Mouse (Mus musculus): Measurements from ENCODE around the gene Nadk2. TPM values are rescaled to one million over a fixed set of nuclear protein-coding genes. Genes with fewer than 3 reads are reported as not detected.

Nadk2 gene
- polyA plus RNA-seq, 1 experiment from 2014 or later: 43.1 TPM

GRCm38 (mm10) chr15:9122989-9123388 is 51.9 kb downstream of the Nadk2 start:
- H3K4me2 ChIP-seq (replicated peaks): no peak overlapping the region
- H3K27ac ChIP-seq: no peak overlapping the region
- no peaks in the 10 kb centered on the region for H3K9me3 ChIP-seq (replicated peaks)
- H3K27me3 ChIP-seq: no peaks in the 10 kb centered on the region
- WGBS: 93% methylated on average over 4 of the region's 4 CpGs
- H3K4me1 ChIP-seq: no peaks in the 10 kb centered on the region
- no peak for ATAC-seq (ENCODE audit: low FRiP score)
- H3K4me3 ChIP-seq: no peak overlapping the region
- peaks cover 67% of the 10 kb centered on the region for H3K36me3 ChIP-seq
- no peak overlapping the region for H3K9ac ChIP-seq

- WGBS: 92% methylated on average over 21 of the region's 21 CpGs
- peaks cover 67% of the 10 kb centered on the region for H3K36me3 ChIP-seq
- no peak for ATAC-seq (ENCODE audit: low FRiP score)
Measured at GRCm38 (mm10) chr15:9124856-9125255, 53.8 kb downstream of the Nadk2 start.

GRCm38 (mm10) chr15:9127051-9127791 is 56.2 kb downstream of the Nadk2 start:
- no peak overlapping the region for H3K27ac ChIP-seq
- H3K9ac ChIP-seq: no peak overlapping the region
- ATAC-seq (ENCODE audit: low FRiP score): no peak
- H3K4me1 ChIP-seq: no peaks in the 10 kb centered on the region
- no peak overlapping the region for H3K4me3 ChIP-seq
- peaks cover 70% of the 10 kb centered on the region for H3K36me3 ChIP-seq
- H3K4me2 ChIP-seq (replicated peaks): no peak overlapping the region
- H3K9me3 ChIP-seq (replicated peaks): no peaks in the 10 kb centered on the region
- WGBS: 95% methylated on average over 7 of the region's 7 CpGs
- H3K27me3 ChIP-seq: no peaks in the 10 kb centered on the region

More at GRCm38 (mm10) chr15:9124856-9125255, 53.8 kb downstream of the Nadk2 start:
- Histone ChIP-seq H3K4me3 (no peak overlapping the region), H3K9ac (no peak overlapping the region), H3K4me2 (replicated peaks) (no peak overlapping the region), H3K9me3 (replicated peaks) (no peaks in the 10 kb centered on the region), H3K4me1 (no peaks in the 10 kb centered on the region), H3K27ac (no peak overlapping the region), H3K27me3 (no peaks in the 10 kb centered on the region)

- H3K4me2 ChIP-seq (replicated peaks): no peak overlapping the region
- H3K9ac ChIP-seq: no peak overlapping the region
- no peak overlapping the region for H3K27ac ChIP-seq
- peaks cover 59% of the 10 kb centered on the region for H3K36me3 ChIP-seq
- H3K9me3 ChIP-seq (replicated peaks): no peaks in the 10 kb centered on the region
- H3K4me1 ChIP-seq: 0 out of 2 replicates have a peak, but pooled peaks cover 3% of the 10 kb centered on the region
- no peak overlapping the region for H3K4me3 ChIP-seq
- no peaks in the 10 kb centered on the region for H3K27me3 ChIP-seq
- WGBS: 82% methylated on average over 9 of the region's 9 CpGs
- no peak for ATAC-seq (ENCODE audit: low FRiP score)
Measured at GRCm38 (mm10) chr15:9130772-9131498, 59.9 kb downstream of the Nadk2 start.

GRCm38 (mm10) chr15:9131499-9131888 is 60.4 kb downstream of the Nadk2 start:
- Histone ChIP-seq H3K4me1 (0 out of 2 replicates have a peak, but pooled peaks cover 3% of the 10 kb centered on the region), H3K9me3 (replicated peaks) (no peaks in the 10 kb centered on the region), H3K27ac (no peak overlapping the region), H3K27me3 (no peaks in the 10 kb centered on the region), H3K4me3 (no peak overlapping the region), H3K4me2 (replicated peaks) (no peak overlapping the region), H3K36me3 (peaks cover 63% of the 10 kb centered on the region), H3K9ac (no peak overlapping the region)
- no peak for ATAC-seq (ENCODE audit: low FRiP score)
- 94% methylated on average over 4 of the region's 4 CpGs for WGBS

- H3K9me3 ChIP-seq (replicated peaks): no peaks in the 10 kb centered on the region
- no peak overlapping the region for H3K27ac ChIP-seq
- H3K4me2 ChIP-seq (replicated peaks): no peak overlapping the region
- ATAC-seq (ENCODE audit: low FRiP score): no peak
- WGBS: 87% methylated on average over 13 of the region's 13 CpGs
- no peaks in the 10 kb centered on the region for H3K27me3 ChIP-seq
- 0 out of 2 replicates have a peak, but pooled peaks cover 3% of the 10 kb centered on the region for H3K4me1 ChIP-seq
- H3K4me3 ChIP-seq: no peak overlapping the region
- peaks cover 67% of the 10 kb centered on the region for H3K36me3 ChIP-seq
- H3K9ac ChIP-seq: no peak overlapping the region
Measured at GRCm38 (mm10) chr15:9132693-9133443, 61.8 kb downstream of the Nadk2 start.

GRCm38 (mm10) chr15:9134891-9135507 is 63.9 kb downstream of the Nadk2 start:
- ATAC-seq (ENCODE audit: low FRiP score): no peak
- Histone ChIP-seq H3K4me2 (replicated peaks) (no peak overlapping the region), H3K4me3 (no peak overlapping the region), H3K27me3 (no peaks in the 10 kb centered on the region), H3K36me3 (peaks cover 56% of the 10 kb centered on the region), H3K27ac (no peak overlapping the region), H3K4me1 (peaks cover 15% of the 10 kb centered on the region), H3K9me3 (replicated peaks) (no peaks in the 10 kb centered on the region), H3K9ac (no peak overlapping the region)
- 82% methylated on average over 6 of the region's 6 CpGs for WGBS

GRCm38 (mm10) chr15:9139447-9139846 is 68.4 kb downstream of the Nadk2 start:
- WGBS: 31% methylated on average over 10 of the region's 10 CpGs
- peak overlapping the region; percentile 91 for H3K4me3 ChIP-seq
- no peaks in the 10 kb centered on the region for H3K9me3 ChIP-seq (replicated peaks)
- H3K4me2 ChIP-seq (replicated peaks): peak overlapping the region; percentile 59
- H3K27ac ChIP-seq: no peak overlapping the region; the same call in 1 of the 2 replicates
- H3K27me3 ChIP-seq: no peaks in the 10 kb centered on the region
- ATAC-seq (ENCODE audit: low FRiP score): no peak
- H3K9ac ChIP-seq: peak overlapping the region; percentile 65
- H3K36me3 ChIP-seq: peaks cover 29% of the 10 kb centered on the region
- H3K4me1 ChIP-seq: peaks cover 19% of the 10 kb centered on the region

GRCm38 (mm10) chr15:9140252-9140680 is 69.2 kb downstream of the Nadk2 start, which contains the start of gene Lmbrd2:
TSS of gene Lmbrd2 (plus strand) at chr15:9140550.
- WGBS: under 1% methylated on average over 34 of the region's 34 CpGs
- peaks cover 24% of the 10 kb centered on the region for H3K36me3 ChIP-seq
- H3K4me1 ChIP-seq: peaks cover 16% of the 10 kb centered on the region
- peak within 1 kb of the TSS; percentile 82 for H3K4me2 ChIP-seq (replicated peaks)
- H3K9ac ChIP-seq: peak within 1 kb of the TSS; percentile 82
- H3K4me3 ChIP-seq: peak within 1 kb of the TSS; percentile 91
- H3K27ac ChIP-seq: peak within 1 kb of the TSS; percentile 85
- H3K27me3 ChIP-seq: no peaks in the 10 kb centered on the region
- no peaks in the 10 kb centered on the region for H3K9me3 ChIP-seq (replicated peaks)
- ATAC-seq (ENCODE audit: low FRiP score): peak; percentile 99

GRCm38 (mm10) chr15:9140684-9141171 is 69.7 kb downstream of the Nadk2 start:
- Histone ChIP-seq H3K9me3 (replicated peaks) (no peaks in the 10 kb centered on the region), H3K27ac (peak overlapping the region; percentile 85), H3K36me3 (peaks cover 23% of the 10 kb centered on the region), H3K4me2 (replicated peaks) (peak overlapping the region; percentile 82), H3K4me3 (peak overlapping the region; percentile 91), H3K27me3 (no peaks in the 10 kb centered on the region), H3K9ac (peak overlapping the region; percentile 82), H3K4me1 (peaks cover 16% of the 10 kb centered on the region)
- ATAC-seq (ENCODE audit: low FRiP score): peak; percentile 94
- WGBS: under 1% methylated on average over 36 of the region's 37 CpGs

GRCm38 (mm10) chr15:9155325-9155724 is 84.3 kb downstream of the Nadk2 start, which contains the start of gene Skp2:
TSS of gene Skp2 (minus strand) at chr15:9155425.
- Histone ChIP-seq H3K9me3 (replicated peaks) (no peaks in the 10 kb centered on the region), H3K4me2 (replicated peaks) (no peak within 1 kb of the TSS), H3K9ac (no peak within 1 kb of the TSS), H3K4me3 (no peak within 1 kb of the TSS), H3K4me1 (no peaks in the 10 kb centered on the region), H3K27me3 (no peaks in the 10 kb centered on the region), H3K36me3 (peaks cover 35% of the 10 kb centered on the region), H3K27ac (no peak within 1 kb of the TSS)
- ATAC-seq (ENCODE audit: low FRiP score): no peak
